Comparison of ENCODE assay signal across 8 mouse cellular contexts in genomic region chr19:17355950-17356867, GRCm38 (mm10). TPM values are rescaled to one million over a fixed set of nuclear protein-coding genes. Genes with fewer than 3 reads are reported as not detected.
A peak's percentile ranks its signal among the peaks of the same experiment; 100 is the strongest.
DNase-seq lines count a peak whose midpoint lies in the region; ATAC-seq lines count a peak whose summit lies in the region.

No protein-coding gene starts in this region.

- peak; percentile 82 for DNase-seq in Muller cell, postnatal 12 days (ENCODE audit: inconsistent ontology term)
- DNase-seq in cerebellum, adult 11-12 months, result peak; percentile 80
- DNase-seq in forebrain, embryonic 14.5 days (ENCODE audit: low spot score), result peak; percentile 15
- DNase-seq in hindbrain, embryonic 11.5 days (ENCODE audit: low spot score), result peak; percentile 66
- peak; percentile 93 to 95 for DNase-seq in spleen, postnatal 4 days (ENCODE audit: low spot score in 2 of 2)
- no peak for DNase-seq in layer of hippocampus, adult 9-11 months

- H3K27me3 ChIP-seq in forebrain, embryonic 14.5 days (replicated peaks; ENCODE audit: control insufficient read depth, insufficient read depth, low read length), result no peaks in the 10 kb centered on the region
- peaks cover 4% of the 10 kb centered on the region; the same call in 1 of the 2 replicates for H3K27me3 ChIP-seq in hindbrain, embryonic 11.5 days (ENCODE audit: control insufficient read depth, insufficient read depth, low read length)
- H3K27me3 ChIP-seq in limb, embryonic 13.5 days, result peaks cover 11% of the 10 kb centered on the region
- H3K27me3 ChIP-seq in midbrain, embryonic 12.5 days, result peaks cover 41% of the 10 kb centered on the region

- peaks cover 4% of the 10 kb centered on the region; the same call in 1 of the 2 replicates for H3K4me1 ChIP-seq in forebrain, embryonic 14.5 days (ENCODE audit: control insufficient read depth, insufficient read depth, low read length)
- no peaks in the 10 kb centered on the region for H3K4me1 ChIP-seq in hindbrain, embryonic 11.5 days (replicated peaks; ENCODE audit: control insufficient read depth, insufficient read depth, low read length)
- H3K4me1 ChIP-seq in limb, embryonic 13.5 days, result 0 out of 2 replicates have a peak, but pooled peaks cover 12% of the 10 kb centered on the region
- H3K4me1 ChIP-seq in midbrain, embryonic 12.5 days, result peaks cover 8% of the 10 kb centered on the region

- H3K9ac ChIP-seq in forebrain, embryonic 14.5 days (ENCODE audit: low read length), result 0 out of 2 replicates have a peak overlapping the region, but pooled peaks have one; percentile 13
- H3K9ac ChIP-seq in hindbrain, embryonic 11.5 days (ENCODE audit: low read depth, low read length), result no peak overlapping the region
- H3K9ac ChIP-seq in limb, embryonic 13.5 days, result peak overlapping the region; percentile 69
- no peak overlapping the region for H3K9ac ChIP-seq in midbrain, embryonic 12.5 days (replicated peaks)

- H3K36me3 ChIP-seq in forebrain, embryonic 14.5 days (ENCODE audit: control insufficient read depth, insufficient read depth, low read length), result no peaks in the 10 kb centered on the region
- no peaks in the 10 kb centered on the region for H3K36me3 ChIP-seq in hindbrain, embryonic 11.5 days (ENCODE audit: control insufficient read depth, insufficient read depth, low read length)
- no peaks in the 10 kb centered on the region for H3K36me3 ChIP-seq in limb, embryonic 13.5 days
- H3K36me3 ChIP-seq in midbrain, embryonic 12.5 days, result no peaks in the 10 kb centered on the region

- no peaks in the 10 kb centered on the region for H3K9me3 ChIP-seq in forebrain, embryonic 14.5 days (replicated peaks; ENCODE audit: control insufficient read depth, low read length)
- no peaks in the 10 kb centered on the region for H3K9me3 ChIP-seq in hindbrain, embryonic 11.5 days (ENCODE audit: control insufficient read depth, low read length)
- H3K9me3 ChIP-seq in limb, embryonic 13.5 days, result no peaks in the 10 kb centered on the region
- no peaks in the 10 kb centered on the region for H3K9me3 ChIP-seq in midbrain, embryonic 12.5 days

- H3K27ac ChIP-seq in forebrain, embryonic 14.5 days (ENCODE audit: low read depth, low read length), result no peak overlapping the region
- no peak overlapping the region for H3K27ac ChIP-seq in hindbrain, embryonic 11.5 days (ENCODE audit: low read depth, low read length)
- no peak overlapping the region for H3K27ac ChIP-seq in limb, embryonic 13.5 days
- no peak overlapping the region for H3K27ac ChIP-seq in midbrain, embryonic 12.5 days (replicated peaks)

- peak; percentile 76 for ATAC-seq in forebrain, embryonic 14.5 days
- ATAC-seq in hindbrain, embryonic 11.5 days (ENCODE audit: low FRiP score), result peak; percentile 89
- ATAC-seq in limb, embryonic 13.5 days (ENCODE audit: low FRiP score, low read depth), result peak; percentile 93
- peak; percentile 82 for ATAC-seq in midbrain, embryonic 12.5 days (ENCODE audit: low FRiP score, low read depth)

- peak overlapping the region; percentile 61 for H3K4me2 ChIP-seq in forebrain, embryonic 14.5 days (ENCODE audit: low read length)
- peak overlapping the region; percentile 86 for H3K4me2 ChIP-seq in hindbrain, embryonic 11.5 days (replicated peaks; ENCODE audit: low read depth, low read length)
- peak overlapping the region; percentile 87 for H3K4me2 ChIP-seq in limb, embryonic 13.5 days (replicated peaks)
- peak overlapping the region; percentile 79 for H3K4me2 ChIP-seq in midbrain, embryonic 12.5 days (replicated peaks)

- WGBS in forebrain, embryonic 14.5 days, result 1% methylated on average over 50 of the region's 50 CpGs
- 2% methylated on average over 50 of the region's 50 CpGs for WGBS in hindbrain, embryonic 11.5 days
- WGBS in limb, embryonic 13.5 days, result 1% methylated on average over 50 of the region's 50 CpGs
- WGBS in midbrain, embryonic 12.5 days, result 1% methylated on average over 50 of the region's 50 CpGs

- peak overlapping the region; percentile 30 for H3K4me3 ChIP-seq in forebrain, embryonic 14.5 days (ENCODE audit: low read depth, low read length)
- H3K4me3 ChIP-seq in hindbrain, embryonic 11.5 days (ENCODE audit: low read depth, low read length), result peak overlapping the region; percentile 41
- H3K4me3 ChIP-seq in limb, embryonic 13.5 days, result peak overlapping the region; percentile 57
- peak overlapping the region; percentile 43 for H3K4me3 ChIP-seq in midbrain, embryonic 12.5 days

RNA-seq across cellular contexts. Expression of gene Gcnt1, which starts 16.4 kb away (rescaled TPM):
- 0.56 and 0.98 TPM in 2 replicates for polyA plus RNA-seq in forebrain, embryonic 14.5 days (2014; fragmentation: Nextera tagmentation; extraction: Ambion mirVana)
- 7.8 and 8.0 TPM in 2 replicates for polyA plus RNA-seq in hindbrain, embryonic 11.5 days (2014; fragmentation: Nextera tagmentation; extraction: Ambion mirVana)
- polyA plus RNA-seq in limb, embryonic 13.5 days (2015; fragmentation: Nextera tagmentation; extraction: Ambion mirVana), result 4.9 and 5.9 TPM in 2 replicates
- 2.2 and 2.6 TPM in 2 replicates for polyA plus RNA-seq in midbrain, embryonic 12.5 days (2016; fragmentation: Nextera tagmentation; extraction: Ambion mirVana)

RNA-seq across cellular contexts. Expression of gene Rfk, which starts 37.6 kb away (rescaled TPM):
- polyA plus RNA-seq in forebrain, embryonic 14.5 days (2014; fragmentation: Nextera tagmentation; extraction: Ambion mirVana), result 47.6 and 53.5 TPM in 2 replicates
- 82.6 and 86.7 TPM in 2 replicates for polyA plus RNA-seq in hindbrain, embryonic 11.5 days (2014; fragmentation: Nextera tagmentation; extraction: Ambion mirVana)
- polyA plus RNA-seq in limb, embryonic 13.5 days (2015; fragmentation: Nextera tagmentation; extraction: Ambion mirVana), result 72.0 and 77.5 TPM in 2 replicates
- 75.5 and 80.5 TPM in 2 replicates for polyA plus RNA-seq in midbrain, embryonic 12.5 days (2016; fragmentation: Nextera tagmentation; extraction: Ambion mirVana)

Comparison
In these comparisons a context has a peak if more than half of its experiments do, and no peak if none do; other contexts are left out.
1. H3K9ac ChIP-seq: peak in forebrain, embryonic 14.5 days (single experiment) and limb, embryonic 13.5 days (single experiment); none in hindbrain, embryonic 11.5 days (single experiment) and midbrain, embryonic 12.5 days (single experiment).
2. Peak in every context shown above with its lines, with median percentiles within 50 percentile points of each other: ATAC-seq, H3K4me2 ChIP-seq and H3K4me3 ChIP-seq.